Mouse (Mus musculus): Measurements from ENCODE around the gene Ptpn18.
A peak's percentile ranks its signal among the peaks of the same experiment; 100 is the strongest.

DNA sequence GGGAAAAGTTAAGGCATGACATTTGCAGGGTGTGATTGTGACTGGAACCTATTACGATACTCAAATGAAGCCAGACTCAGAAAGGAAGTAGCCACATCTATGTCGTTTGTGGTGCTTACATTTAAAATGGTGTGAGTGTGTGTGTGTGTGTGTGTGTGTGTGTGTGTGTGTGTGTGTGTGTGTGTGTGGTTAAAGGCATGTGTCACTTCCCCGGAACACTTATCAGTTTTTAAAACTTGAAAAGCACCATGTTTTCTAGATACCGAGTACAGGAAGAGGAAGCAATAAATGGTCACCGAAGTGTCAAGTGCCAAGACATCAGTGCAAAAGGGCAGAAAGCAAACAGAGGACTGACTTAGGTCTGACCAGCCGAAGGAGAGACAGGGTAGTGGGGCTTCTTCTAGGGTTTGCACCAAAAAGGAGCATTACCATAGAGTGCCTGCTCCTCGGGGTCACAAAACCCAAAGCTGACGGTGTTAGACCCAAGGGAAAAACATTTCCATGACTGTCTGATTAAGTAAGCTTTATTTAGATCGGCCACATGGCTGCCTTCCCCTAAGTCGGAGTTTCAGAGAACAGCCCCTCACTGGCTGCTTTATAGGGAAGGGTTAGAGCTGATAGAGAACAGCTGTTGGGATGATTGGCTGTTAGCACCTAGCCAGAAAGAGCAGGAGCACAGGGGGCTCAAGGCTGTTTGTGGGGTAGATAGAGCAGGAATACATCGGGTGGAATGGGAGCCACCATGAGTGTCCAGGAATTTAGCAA lies 19.5 kb downstream of the Ptpn18 start:
- TF ChIP-seq GATA1 (IDR thresholded peaks at IDR 0.05; ENCODE audit: low read depth, low read length), result no peak; the same call in 1 of the 2 replicates
- no peak for TF ChIP-seq CTCF (IDR thresholded peaks at IDR 0.05 in 2 of 3, conservative IDR thresholded peaks at IDR 0.05 in 1 of 3; ENCODE audit: control insufficient read depth in 1 of 3, insufficient read depth in 1 of 3, low read depth in 2 of 3, low read length in 3 of 3, poor library complexity in 1 of 3, severe bottlenecking in 1 of 3)
- no peak for TF ChIP-seq MAFK (IDR thresholded peaks at IDR 0.05; ENCODE audit: borderline replicate concordance, low read depth, low read length)
- no peak for TF ChIP-seq POLR2A (IDR thresholded peaks at IDR 0.05; ENCODE audit: control insufficient read depth in 1 of 2, insufficient read depth in 1 of 2, low read depth in 1 of 2, low read length in 2 of 2, poor library complexity in 1 of 2)
- TF ChIP-seq CHD1 (IDR thresholded peaks at IDR 0.05; ENCODE audit: low read depth, low read length), result no peak
- TF ChIP-seq UBTF (IDR thresholded peaks at IDR 0.05; ENCODE audit: borderline replicate concordance, insufficient read depth, low read depth, low read length), result no peak
- no peak for TF ChIP-seq E2F4 (IDR thresholded peaks at IDR 0.05; ENCODE audit: borderline replicate concordance, low read depth, low read length)
- TF ChIP-seq KAT2A (conservative IDR thresholded peaks at IDR 0.05; ENCODE audit: low read depth, low read length), result no peak
- TF ChIP-seq ELF1 (IDR thresholded peaks at IDR 0.05; ENCODE audit: low read depth, low read length), result peak; percentile 57; the same call in 1 of the 2 replicates
- TF ChIP-seq NELFE (IDR thresholded peaks at IDR 0.05; ENCODE audit: low read depth, low read length), result no peak
- no peak for TF ChIP-seq TBP (IDR thresholded peaks at IDR 0.05; ENCODE audit: low read depth, low read length)
- no peak for TF ChIP-seq CHD2 (IDR thresholded peaks at IDR 0.05; ENCODE audit: low read length)
- TF ChIP-seq HCFC1 (IDR thresholded peaks at IDR 0.05; ENCODE audit: low read depth, low read length), result 0 out of 2 replicates have a peak, but pooled peaks have one; percentile 45
- no peak; the same call in none of the 2 replicates for TF ChIP-seq RCOR1 (IDR thresholded peaks at IDR 0.05; ENCODE audit: low read depth, low read length)
